Mouse (Mus musculus) liver, embryonic 12.5 days (tissue): ENCODE data around the gene Prss8. TPM values are rescaled to one million over a fixed set of nuclear protein-coding genes. Genes with fewer than 3 reads are reported as not detected.
A peak's percentile ranks its signal among the peaks of the same experiment; 100 is the strongest.

ENCODE experiments used
- ATAC-seq: fragments of 200-750 bp; cut with Nextera tagmentation; 2 replicates; pipeline ENCODE4 v1.8.0; 2017; ENCODE audit warnings: moderate number of reproducible peaks, mild to moderate bottlenecking, moderate library complexity
- H3K27ac ChIP-seq: fragments of 300-500 bp; sonication (generic); 2 replicates; pipeline ENCODE4 v1.5.1; 2016; ENCODE audit warnings: mild to moderate bottlenecking
- H3K27me3 ChIP-seq: fragments of 300-500 bp; sonication (generic); replicated peaks from 2 replicates; pipeline ENCODE4 v1.6.1; 2016; ENCODE audit warnings: mild to moderate bottlenecking, moderate library complexity
- H3K36me3 ChIP-seq: fragments of 300-500 bp; sonication (generic); 2 replicates; pipeline ENCODE4 v1.6.1; 2016; ENCODE audit warnings: mild to moderate bottlenecking, moderate library complexity
- H3K4me1 ChIP-seq: fragments of 300-500 bp; sonication (generic); 2 replicates; pipeline ENCODE4 v1.6.1; 2016
- H3K4me2 ChIP-seq: fragments of 300-500 bp; sonication (generic); 2 replicates; pipeline ENCODE4 v1.6.1; 2016; ENCODE audit warnings: mild to moderate bottlenecking, moderate library complexity
- H3K4me3 ChIP-seq: fragments of 300-500 bp; sonication (generic); 2 replicates; pipeline ENCODE4 v1.5.1; 2016; ENCODE audit warnings: mild to moderate bottlenecking, moderate library complexity
- H3K9ac ChIP-seq: fragments of 300-500 bp; sonication (generic); 2 replicates; pipeline ENCODE4 v1.6.1; 2016; ENCODE audit warnings: mild to moderate bottlenecking, moderate library complexity
- H3K9me3 ChIP-seq: fragments of 300-500 bp; sonication (generic); replicated peaks from 2 replicates; pipeline ENCODE4 v1.6.1; 2016; ENCODE audit warnings: mild to moderate bottlenecking, moderate library complexity
- WGBS: fragments of 180-500 bp; shearing (Covaris S2); methylation state at CpG from one replicate; pipeline ENCODE4 v1.1.7; 2016; ENCODE audit not compliant: insufficient replicate concordance; 5-methylcytosine and 5-hydroxymethylcytosine counted together
- polyA plus RNA-seq: library from polyadenylated mRNA; unstranded; fragments of >200 nt; fragmentation: Nextera tagmentation; extraction: Ambion mirVana; gene quantifications from 2 replicates; pipeline ENCODE4 v1.2.1, GENCODE M21; 2016

Prss8 gene
- polyA plus RNA-seq: 4.0 and 4.4 TPM in 2 replicates

DNA sequence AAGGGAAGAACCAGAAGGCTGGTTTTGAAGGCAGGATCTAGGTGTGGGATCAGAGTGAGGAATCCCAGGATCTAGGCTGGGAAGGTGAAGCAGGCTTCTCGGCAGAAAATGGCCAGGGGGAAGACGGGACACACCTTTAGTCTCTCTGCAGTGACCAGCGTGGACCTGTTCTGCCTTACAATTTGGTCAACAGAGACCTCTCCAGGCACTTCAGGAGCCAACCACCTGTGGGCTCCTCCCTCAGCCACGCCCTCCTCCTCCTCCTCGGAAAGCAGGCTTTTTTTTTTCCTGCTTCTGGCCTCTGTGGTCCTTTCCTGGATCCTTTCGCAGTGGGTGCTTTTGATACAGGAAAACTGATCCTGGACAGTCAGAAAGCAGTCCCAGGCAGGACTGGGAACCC is at the start of gene Prss8:
Prss8 (minus strand) TSS at position 182 of the 400 bp plus-strand sequence.
- Histone ChIP-seq H3K9me3 (no peaks in the 10 kb centered on the region), H3K27ac (0 out of 2 replicates have a peak within 1 kb of the TSS, but pooled peaks have one; percentile 1), H3K9ac (peak within 1 kb of the TSS; percentile 58), H3K4me1 (peaks cover 51% of the 10 kb centered on the region), H3K4me3 (peak within 1 kb of the TSS; percentile 31), H3K27me3 (peaks cover 8% of the 10 kb centered on the region), H3K36me3 (peaks cover 18% of the 10 kb centered on the region), H3K4me2 (peak within 1 kb of the TSS; percentile 59)
- 0 out of 2 replicates have a peak, but pooled peaks have one; percentile 34 for ATAC-seq
- WGBS: 31% methylated on average over 6 of the region's 6 CpGs

DNA sequence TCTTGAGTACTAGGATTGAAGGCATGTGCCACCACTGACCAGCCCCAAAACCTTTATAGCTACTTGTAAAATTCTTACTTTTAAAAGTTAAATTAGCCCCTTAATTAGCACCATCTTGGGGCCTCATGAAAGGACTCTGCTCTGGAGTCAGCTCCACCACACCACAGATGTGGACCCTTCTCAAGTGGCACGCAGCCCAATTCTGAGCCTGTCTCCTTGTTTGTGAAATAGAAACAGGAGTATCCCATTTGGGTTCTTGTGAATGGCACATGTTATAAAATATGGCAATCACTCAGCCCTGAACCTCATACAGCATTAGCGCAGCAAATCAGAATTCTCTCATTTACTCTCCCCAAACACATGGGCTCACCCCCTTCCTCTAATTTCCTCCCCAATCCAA is 49.0 kb upstream of the Prss8 start:
- Histone ChIP-seq H3K4me2 (no peak overlapping the region), H3K4me3 (no peak overlapping the region), H3K27me3 (no peaks in the 10 kb centered on the region), H3K9me3 (no peaks in the 10 kb centered on the region), H3K4me1 (0 out of 2 replicates have a peak, but pooled peaks cover 4% of the 10 kb centered on the region), H3K36me3 (peaks cover 99% of the 10 kb centered on the region), H3K9ac (no peak overlapping the region), H3K27ac (no peak overlapping the region)
- ATAC-seq: no peak
- WGBS: 92% methylated on average over 2 of the region's 2 CpGs

DNA sequence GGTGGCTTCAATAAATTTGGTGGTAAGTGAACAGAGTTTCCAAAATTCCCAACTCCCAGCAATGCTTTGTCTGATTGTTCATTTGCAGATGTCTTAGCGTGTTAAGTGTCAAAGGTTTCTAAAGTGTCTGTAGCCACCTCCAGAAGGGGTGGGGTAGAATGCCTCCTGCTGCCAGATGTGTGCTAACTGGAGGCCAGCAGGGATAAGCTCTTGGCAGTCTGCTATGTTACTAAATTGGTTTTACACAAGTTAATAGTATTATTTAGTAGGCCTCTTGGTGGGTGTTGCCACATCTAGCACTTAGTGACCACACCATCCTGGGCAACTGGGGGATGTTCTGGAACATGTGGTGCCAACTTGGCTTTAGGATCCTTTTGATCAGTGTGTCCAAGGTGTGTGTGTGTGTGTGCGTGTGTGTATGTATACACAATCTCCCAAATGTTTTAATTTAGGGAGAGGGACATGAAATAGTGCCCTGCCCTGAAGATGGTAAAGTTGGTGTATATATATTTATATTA is 44.6 kb upstream of the Prss8 start:
- no peak for ATAC-seq
- no peak overlapping the region for H3K4me2 ChIP-seq
- H3K36me3 ChIP-seq: peaks cover 99% of the 10 kb centered on the region
- WGBS: 88% methylated on average over 2 of the region's 2 CpGs
- H3K4me1 ChIP-seq: peaks cover 22% of the 10 kb centered on the region
- H3K9me3 ChIP-seq: no peaks in the 10 kb centered on the region
- H3K9ac ChIP-seq: no peak overlapping the region
- no peaks in the 10 kb centered on the region for H3K27me3 ChIP-seq
- no peak overlapping the region for H3K4me3 ChIP-seq
- no peak overlapping the region for H3K27ac ChIP-seq

DNA sequence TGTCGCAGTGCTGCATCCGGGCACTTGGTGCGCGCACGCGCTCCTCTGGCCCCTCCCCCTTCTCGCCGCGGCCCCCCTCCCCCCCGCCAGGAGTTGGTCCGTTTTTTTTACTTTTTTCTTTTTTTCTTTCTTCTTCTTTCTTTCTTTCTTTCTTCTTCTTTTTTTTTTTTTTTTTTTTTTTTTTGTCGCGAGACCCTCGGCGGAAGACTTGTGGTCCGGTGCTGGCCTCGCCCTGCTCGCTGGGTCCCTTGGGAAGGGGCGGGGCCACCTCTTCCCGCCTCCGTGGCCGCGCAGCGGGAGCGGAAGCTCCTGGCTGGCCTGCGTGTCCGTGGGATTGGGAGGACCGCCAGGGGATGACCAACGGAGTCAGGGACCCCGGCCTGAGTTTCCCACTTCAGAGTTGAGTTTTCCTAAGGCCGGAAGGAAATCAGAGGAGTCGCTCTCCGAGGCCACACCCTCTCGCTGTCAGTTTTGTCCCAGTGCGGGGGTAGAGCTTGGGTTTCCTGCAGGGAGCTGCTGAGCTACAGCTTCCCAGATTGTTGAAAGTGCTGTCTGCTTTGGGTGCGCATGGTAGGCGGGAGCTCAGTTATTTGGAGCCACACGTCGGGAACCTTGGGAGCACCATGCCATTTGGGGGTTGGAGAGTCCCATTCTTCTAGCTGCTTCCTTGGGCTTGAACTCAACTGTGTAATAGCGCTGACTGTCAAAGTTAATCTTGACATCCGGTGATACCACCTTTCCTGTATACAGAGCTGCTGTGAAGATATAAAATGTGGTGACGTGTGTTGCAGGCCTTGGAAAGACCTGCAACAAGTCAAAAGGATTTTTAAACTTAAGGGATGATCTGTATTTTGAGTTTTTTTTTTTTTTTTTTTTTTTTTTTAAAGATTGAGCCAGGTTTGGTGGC is 38.3 kb upstream of the Prss8 start:
- Histone ChIP-seq H3K27me3 (no peaks in the 10 kb centered on the region), H3K4me2 (peak overlapping the region; percentile 81), H3K9ac (peak overlapping the region; percentile 92), H3K4me3 (peak overlapping the region; percentile 85), H3K9me3 (no peaks in the 10 kb centered on the region), H3K27ac (peak overlapping the region; percentile 93), H3K36me3 (peaks cover 43% of the 10 kb centered on the region), H3K4me1 (peaks cover 37% of the 10 kb centered on the region)
- peak; percentile 36; the same call in 1 of the 2 replicates for ATAC-seq
- WGBS: 1% methylated on average over 41 of the region's 42 CpGs

DNA sequence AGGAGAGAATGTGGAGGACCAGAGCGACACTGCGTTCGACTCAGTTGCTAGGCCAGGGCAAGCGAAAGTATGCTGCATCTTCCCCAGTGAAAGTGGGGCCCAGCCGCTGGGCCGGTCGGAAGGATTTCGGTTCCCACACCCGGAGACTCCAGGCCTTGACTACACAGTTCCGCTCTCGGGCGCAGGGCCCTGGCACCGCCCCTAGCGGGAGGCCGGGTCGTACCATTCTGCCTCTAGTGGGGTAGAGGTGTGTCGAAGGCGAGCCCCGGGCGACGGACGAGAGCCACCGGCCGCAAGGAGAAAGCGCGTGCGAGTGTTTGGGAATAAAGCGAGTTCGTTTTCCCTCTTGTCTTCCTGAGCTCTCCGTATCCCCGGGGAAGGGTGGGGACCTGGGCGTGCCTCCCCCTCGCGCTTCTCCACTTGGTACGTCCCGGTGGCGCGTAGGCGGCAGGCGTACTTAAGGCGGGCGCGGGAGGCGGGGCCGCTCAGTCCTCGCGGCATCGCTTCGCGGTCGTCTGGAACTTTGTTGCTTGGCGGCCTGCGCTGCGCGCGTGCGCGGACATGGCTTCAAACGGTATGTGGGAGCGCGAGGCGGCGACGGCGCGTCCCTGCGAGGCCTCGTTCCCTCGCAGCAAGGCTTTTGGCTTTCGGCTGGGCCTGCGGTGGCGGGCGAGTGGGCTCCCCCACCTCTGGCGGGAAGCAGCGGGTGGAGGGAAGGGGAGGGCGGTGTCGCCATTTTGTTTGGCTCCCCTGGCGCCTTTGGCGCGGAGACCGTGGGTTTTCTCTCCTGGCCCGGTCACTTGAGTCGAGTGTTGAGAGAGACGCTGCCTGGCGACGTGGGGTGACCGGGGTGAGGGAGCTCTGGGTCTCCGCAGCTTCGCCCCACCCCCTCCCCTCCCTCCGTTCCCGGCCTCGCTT is 37.4 kb upstream of the Prss8 start, which contains the start of gene Fus:
Fus (plus strand) TSS at position 454 of the 918 bp plus-strand sequence.
- Histone ChIP-seq H3K27ac (peak within 1 kb of the TSS; percentile 93), H3K9me3 (no peaks in the 10 kb centered on the region), H3K27me3 (no peaks in the 10 kb centered on the region), H3K4me1 (peaks cover 33% of the 10 kb centered on the region), H3K36me3 (peaks cover 34% of the 10 kb centered on the region), H3K4me2 (peak within 1 kb of the TSS; percentile 81), H3K4me3 (peak within 1 kb of the TSS; percentile 85), H3K9ac (peak within 1 kb of the TSS; percentile 92)
- ATAC-seq: peak; percentile 93
- WGBS: under 1% methylated on average over 92 of the region's 92 CpGs

DNA sequence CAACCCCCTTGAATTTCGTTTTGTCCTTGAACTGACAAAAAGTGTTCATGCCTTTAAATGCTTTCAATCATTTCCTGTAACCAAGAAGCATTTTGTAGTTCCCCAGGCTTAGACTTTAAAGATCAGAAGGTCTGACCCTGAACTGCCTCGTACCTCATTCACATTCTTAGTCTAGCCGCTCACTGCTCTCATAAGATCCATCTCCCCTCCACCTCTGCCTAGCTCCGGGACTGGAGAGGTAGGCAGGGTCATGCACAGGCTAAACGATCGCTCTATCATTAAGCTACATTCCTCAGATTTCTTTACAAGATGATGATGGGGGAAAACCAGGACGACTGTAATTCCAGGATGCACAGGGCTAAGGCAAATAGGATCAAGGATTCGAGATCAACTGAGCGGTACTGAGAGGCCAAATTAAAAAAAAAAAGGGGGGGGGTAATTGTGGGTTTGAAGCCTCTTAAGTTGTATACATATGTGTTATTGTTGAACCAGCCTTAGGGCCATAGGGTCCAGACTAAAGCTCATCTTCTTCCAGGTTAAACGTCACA is 36.5 kb upstream of the Prss8 start:
- WGBS: 24% methylated on average over 10 of the region's 10 CpGs
- Histone ChIP-seq H3K4me2 (peak overlapping the region; percentile 81), H3K27me3 (no peaks in the 10 kb centered on the region), H3K9me3 (no peaks in the 10 kb centered on the region), H3K4me3 (peak overlapping the region; percentile 85), H3K27ac (peak overlapping the region; percentile 93), H3K9ac (peak overlapping the region; percentile 92), H3K4me1 (peaks cover 33% of the 10 kb centered on the region), H3K36me3 (peaks cover 26% of the 10 kb centered on the region)
- ATAC-seq: peak; percentile 4; the same call in 1 of the 2 replicates

DNA sequence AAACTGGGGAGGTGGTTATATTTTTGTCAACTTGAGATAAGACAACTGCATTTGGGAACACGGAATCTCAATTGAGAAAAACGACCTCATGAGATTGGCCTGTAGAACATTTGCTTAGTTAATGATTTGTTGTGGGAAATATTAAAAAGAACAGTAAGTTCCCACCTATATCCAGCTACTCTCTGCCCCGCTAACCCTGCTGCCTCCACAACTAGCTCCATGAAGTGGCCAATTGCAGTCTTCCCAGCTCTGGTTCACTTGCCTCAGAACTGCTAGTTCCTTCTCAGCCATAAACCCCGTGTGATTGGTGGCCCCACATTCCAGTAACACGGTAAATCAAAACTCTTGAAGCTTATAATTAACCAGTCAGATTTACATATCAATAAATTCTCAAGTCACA is 29.5 kb upstream of the Prss8 start:
- Histone ChIP-seq H3K9ac (no peak overlapping the region), H3K4me3 (no peak overlapping the region), H3K4me1 (no peaks in the 10 kb centered on the region), H3K4me2 (no peak overlapping the region), H3K9me3 (no peaks in the 10 kb centered on the region), H3K27me3 (no peaks in the 10 kb centered on the region), H3K27ac (no peak overlapping the region), H3K36me3 (no peaks in the 10 kb centered on the region)
- no peak for ATAC-seq
- WGBS: 50% methylated on average over 5 of the region's 5 CpGs

DNA sequence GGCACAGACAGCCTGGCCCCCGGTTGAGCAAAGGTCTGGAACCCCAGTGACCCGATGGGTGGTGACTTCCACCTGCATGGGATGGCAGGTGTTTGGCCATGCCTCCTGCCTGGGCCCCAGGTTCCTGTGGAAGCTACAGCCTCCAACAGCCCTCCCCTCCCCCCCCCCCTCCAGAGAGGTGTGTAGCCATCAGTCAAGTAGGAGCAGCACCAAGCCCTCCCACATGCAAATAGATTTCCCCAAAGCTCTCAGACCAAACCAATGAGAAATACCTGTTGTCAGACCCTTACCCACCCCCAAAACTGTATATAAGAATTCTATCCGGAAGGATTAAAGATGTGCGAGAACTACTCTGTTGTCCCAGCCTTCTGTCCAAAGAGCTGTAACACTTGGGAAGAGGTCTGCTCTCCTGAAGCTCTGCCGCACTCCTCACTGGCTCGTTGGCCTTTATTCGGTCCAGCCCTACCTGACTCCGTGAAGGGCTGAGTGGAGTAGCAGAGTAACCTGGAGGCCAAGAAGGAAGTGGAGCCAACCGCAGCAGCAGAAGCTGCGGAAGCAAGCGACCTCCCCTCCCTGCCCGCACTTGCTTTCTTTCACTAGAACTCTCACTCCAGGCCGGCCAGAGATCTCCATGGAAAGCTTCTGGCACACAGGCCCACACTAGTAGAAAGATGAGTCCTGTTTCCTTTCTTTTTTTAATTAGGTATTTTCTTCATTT is 23.1 kb upstream of the Prss8 start:
- peaks cover 10% of the 10 kb centered on the region for H3K27me3 ChIP-seq
- no peaks in the 10 kb centered on the region for H3K36me3 ChIP-seq
- no peak for ATAC-seq
- no peak overlapping the region for H3K27ac ChIP-seq
- no peaks in the 10 kb centered on the region for H3K9me3 ChIP-seq
- no peak overlapping the region for H3K4me3 ChIP-seq
- WGBS: 23% methylated on average over 13 of the region's 13 CpGs
- H3K9ac ChIP-seq: no peak overlapping the region
- H3K4me2 ChIP-seq: no peak overlapping the region
- H3K4me1 ChIP-seq: no peaks in the 10 kb centered on the region

DNA sequence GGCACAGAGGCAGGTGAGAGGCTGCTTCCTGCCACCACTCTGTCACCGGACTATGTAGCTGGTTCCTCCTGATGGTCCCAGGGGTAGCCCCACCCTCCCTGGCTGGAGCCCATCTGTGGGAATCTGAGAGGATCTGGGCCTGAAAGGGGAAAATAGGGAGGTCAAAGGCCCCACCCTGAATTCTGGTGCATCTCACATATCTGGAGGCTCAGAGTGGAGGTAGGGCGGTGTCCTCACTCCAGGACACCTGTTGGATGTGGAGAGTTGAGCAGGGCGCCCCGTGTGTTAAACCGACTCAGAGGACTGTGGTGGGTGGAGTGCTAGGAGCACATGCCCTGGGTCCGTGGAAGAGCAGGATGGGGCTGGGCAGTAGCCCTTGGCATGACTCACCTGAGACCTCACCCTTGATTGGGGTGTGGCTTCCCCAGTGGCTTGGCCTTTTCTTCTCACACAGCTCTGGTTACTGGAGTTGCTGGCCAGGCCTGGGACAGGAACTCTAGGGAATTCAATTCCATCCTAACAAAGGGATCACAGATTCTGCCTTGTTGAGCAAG is 16.6 kb upstream of the Prss8 start, which contains the start of gene Prss36:
Prss36 (minus strand) TSS at position 256 of the 554 bp plus-strand sequence.
- Histone ChIP-seq H3K9ac (no peak within 1 kb of the TSS), H3K4me2 (no peak within 1 kb of the TSS), H3K4me3 (no peak within 1 kb of the TSS), H3K4me1 (peaks cover 5% of the 10 kb centered on the region), H3K36me3 (no peaks in the 10 kb centered on the region), H3K27me3 (peaks cover 50% of the 10 kb centered on the region), H3K9me3 (no peaks in the 10 kb centered on the region), H3K27ac (no peak within 1 kb of the TSS)
- WGBS: 61% methylated on average over 6 of the region's 6 CpGs
- ATAC-seq: no peak

DNA sequence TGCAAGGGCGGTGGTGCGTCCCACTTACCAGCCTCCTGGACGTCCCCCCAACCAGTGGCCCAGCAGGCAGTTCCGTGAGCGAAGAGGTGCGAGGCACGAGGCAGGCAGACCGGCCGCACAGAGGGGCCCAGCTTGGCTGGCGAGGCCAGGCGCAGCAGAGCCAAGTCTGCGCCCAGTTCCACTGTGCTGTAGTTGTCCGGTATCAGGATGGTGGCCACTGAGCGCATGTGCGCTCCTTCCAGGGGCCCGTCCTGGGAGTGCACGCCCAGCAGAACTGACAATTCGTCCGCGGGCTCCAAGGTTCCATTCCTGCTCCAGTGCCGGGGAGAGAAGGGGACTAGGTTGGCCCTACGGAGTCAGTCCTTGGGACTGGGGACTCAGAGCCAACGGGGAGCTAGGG is 14.7 kb upstream of the Prss8 start:
- Histone ChIP-seq H3K9me3 (no peaks in the 10 kb centered on the region), H3K27ac (no peak overlapping the region), H3K9ac (no peak overlapping the region), H3K4me1 (peaks cover 5% of the 10 kb centered on the region), H3K27me3 (peaks cover 47% of the 10 kb centered on the region), H3K4me3 (no peak overlapping the region), H3K4me2 (peak overlapping the region; percentile 33; the same call in 1 of the 2 replicates), H3K36me3 (no peaks in the 10 kb centered on the region)
- 9% methylated on average over 23 of the region's 23 CpGs for WGBS
- no peak for ATAC-seq
